Mouse (Mus musculus): ENCODE measurements around the gene Brinp2. TPM values are rescaled to one million over a fixed set of nuclear protein-coding genes. Genes with fewer than 3 reads are reported as not detected.

Brinp2 gene
- polyA plus RNA-seq, 1 experiment from 2014 or later = 0.02 TPM

DNA sequence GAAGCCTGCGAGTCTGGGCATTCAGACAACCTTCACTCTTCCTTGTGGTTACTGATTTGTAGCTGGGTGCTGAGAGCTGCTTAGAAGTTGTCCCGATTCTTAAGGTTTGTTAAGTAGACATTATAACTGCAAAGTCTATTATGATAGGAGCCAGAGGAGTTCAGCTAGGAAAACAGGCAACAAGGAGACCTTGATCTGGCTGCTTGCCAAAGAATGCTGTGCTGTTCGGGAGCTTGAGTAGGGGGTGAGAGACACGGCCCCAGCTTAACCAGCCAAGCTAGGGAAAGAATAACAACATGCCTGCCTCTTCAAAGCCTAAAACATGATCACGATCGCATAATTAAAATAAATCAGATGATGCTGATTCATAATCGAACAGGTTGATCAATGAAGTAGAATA, 59.1 kb downstream of the Brinp2 start:
- no peak overlapping the region for H3K4me3 ChIP-seq (ENCODE audit: low read depth, low read length)
- no peak overlapping the region for H3K9ac ChIP-seq (replicated peaks; ENCODE audit: low read depth)
- ATAC-seq (no peak), DNase-seq (ENCODE audit: low spot score) (no peak)
- H3K9me3 ChIP-seq (ENCODE audit: low read length) = no peaks in the 10 kb centered on the region
- H3K36me3 ChIP-seq (ENCODE audit: insufficient read depth, low read length) = no peaks in the 10 kb centered on the region
- no peak overlapping the region for H3K4me2 ChIP-seq (replicated peaks; ENCODE audit: low read depth, low read length)
- WGBS = 50% methylated on average over 7 of the region's 7 CpGs
- H3K4me1 ChIP-seq (ENCODE audit: insufficient read depth, low read depth, low read length) = no peaks in the 10 kb centered on the region
- H3K27me3 ChIP-seq (replicated peaks; ENCODE audit: insufficient read depth, low read length) = no peaks in the 10 kb centered on the region
- no peak overlapping the region for H3K27ac ChIP-seq (ENCODE audit: low read length)
- no peak for TF ChIP-seq EP300 (IDR thresholded peaks at IDR 0.05)
- TF ChIP-seq CTCF (IDR thresholded peaks at IDR 0.05) = no peak

DNA sequence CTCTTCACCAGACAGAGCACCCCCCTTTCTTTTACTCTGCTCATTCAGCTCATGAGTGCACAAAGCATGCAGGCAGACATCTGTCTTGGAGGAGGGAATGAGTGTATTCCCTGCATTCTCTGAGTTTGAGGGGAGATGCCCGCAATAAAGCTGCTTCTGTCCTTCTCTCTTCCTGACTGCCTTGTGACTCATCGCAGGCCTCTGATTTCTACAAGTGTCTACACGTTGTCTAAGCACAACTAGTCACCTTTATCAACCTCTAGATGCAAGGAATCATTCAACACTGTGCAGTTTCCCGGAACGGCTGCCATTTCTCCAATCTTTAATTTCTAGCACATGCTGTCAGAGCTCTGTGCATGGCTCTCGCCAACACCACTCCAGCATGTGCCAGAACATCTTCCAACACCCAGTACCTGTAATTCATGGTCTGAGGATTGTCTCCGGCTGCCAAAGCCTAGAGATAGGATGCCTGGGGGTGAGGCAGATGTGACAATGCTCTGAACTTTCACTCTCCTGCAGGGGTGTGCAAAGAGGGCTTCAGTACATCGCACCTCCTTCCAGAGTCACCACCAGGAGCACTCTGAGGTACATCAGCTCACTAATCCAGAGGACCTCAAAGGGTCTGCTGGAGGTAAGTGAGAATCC, 59.7 kb downstream of the Brinp2 start:
- H3K9me3 ChIP-seq (ENCODE audit: low read length) = no peaks in the 10 kb centered on the region
- no peaks in the 10 kb centered on the region for H3K36me3 ChIP-seq (ENCODE audit: insufficient read depth, low read length)
- no peak overlapping the region for H3K4me3 ChIP-seq (ENCODE audit: low read depth, low read length)
- H3K4me2 ChIP-seq (replicated peaks; ENCODE audit: low read depth, low read length) = no peak overlapping the region
- H3K27me3 ChIP-seq (replicated peaks; ENCODE audit: insufficient read depth, low read length) = no peaks in the 10 kb centered on the region
- no peaks in the 10 kb centered on the region for H3K4me1 ChIP-seq (ENCODE audit: insufficient read depth, low read depth, low read length)
- WGBS = 67% methylated on average over 8 of the region's 8 CpGs
- no peak for TF ChIP-seq CTCF (IDR thresholded peaks at IDR 0.05)
- TF ChIP-seq EP300 (IDR thresholded peaks at IDR 0.05) = no peak
- H3K9ac ChIP-seq (replicated peaks; ENCODE audit: low read depth) = no peak overlapping the region
- H3K27ac ChIP-seq (ENCODE audit: low read length) = no peak overlapping the region
- ATAC-seq = no peak
- DNase-seq (ENCODE audit: low spot score) = no peak

DNA sequence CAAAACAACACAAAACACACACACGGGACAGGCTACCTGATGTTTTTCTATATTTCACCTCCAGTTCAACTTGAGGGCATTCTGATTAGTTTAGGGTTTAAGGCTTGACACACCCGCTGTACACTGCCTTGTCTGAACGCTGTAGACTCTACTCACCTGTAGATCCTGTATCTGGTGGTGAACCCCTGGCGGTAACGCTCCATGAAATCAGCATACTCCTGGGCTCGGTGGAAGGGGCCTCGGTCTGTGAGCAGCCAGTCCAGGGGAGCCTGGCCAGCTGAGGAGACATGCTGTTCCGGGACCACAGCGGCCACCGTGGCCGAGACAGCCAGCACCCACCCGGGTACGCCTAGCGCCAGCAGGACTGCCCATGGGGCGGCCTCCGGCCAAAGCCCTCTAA, 60.9 kb downstream of the Brinp2 start:
- Histone ChIP-seq H3K36me3 (ENCODE audit: insufficient read depth, low read length) (no peaks in the 10 kb centered on the region), H3K9ac (replicated peaks; ENCODE audit: low read depth) (no peak overlapping the region), H3K27me3 (replicated peaks; ENCODE audit: insufficient read depth, low read length) (no peaks in the 10 kb centered on the region), H3K9me3 (ENCODE audit: low read length) (no peaks in the 10 kb centered on the region), H3K4me3 (ENCODE audit: low read depth, low read length) (no peak overlapping the region), H3K27ac (ENCODE audit: low read length) (no peak overlapping the region), H3K4me2 (replicated peaks; ENCODE audit: low read depth, low read length) (no peak overlapping the region), H3K4me1 (ENCODE audit: insufficient read depth, low read depth, low read length) (no peaks in the 10 kb centered on the region)
- ATAC-seq = no peak
- no peak for DNase-seq (ENCODE audit: low spot score)
- TF ChIP-seq CTCF (IDR thresholded peaks at IDR 0.05) = no peak
- TF ChIP-seq EP300 (IDR thresholded peaks at IDR 0.05) = no peak
- 63% methylated on average over 16 of the region's 16 CpGs for WGBS

DNA sequence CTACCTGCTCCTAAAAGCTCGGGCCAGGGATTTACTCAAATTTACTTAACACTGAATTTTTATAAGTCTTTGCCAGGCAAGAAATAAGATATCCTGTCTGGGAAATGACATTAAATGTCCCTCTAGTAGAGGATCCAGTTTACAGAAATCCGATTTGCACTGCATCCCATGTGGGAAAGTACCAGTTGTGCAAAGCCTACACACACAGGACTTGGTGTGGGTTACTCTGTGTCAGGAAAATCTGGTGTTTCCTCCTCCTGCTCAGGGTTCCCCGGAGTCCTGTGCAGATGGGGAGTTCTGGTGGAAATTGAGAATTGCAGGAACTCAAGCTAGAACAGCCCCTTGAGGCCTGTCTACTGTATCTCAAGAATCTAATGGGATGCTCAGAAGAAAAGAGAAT, 70.9 kb downstream of the Brinp2 start:
- no peaks in the 10 kb centered on the region for H3K9me3 ChIP-seq (ENCODE audit: low read length)
- no peak overlapping the region for H3K4me3 ChIP-seq (ENCODE audit: low read depth, low read length)
- no peaks in the 10 kb centered on the region for H3K4me1 ChIP-seq (ENCODE audit: insufficient read depth, low read depth, low read length)
- 81% methylated on average over 3 of the region's 3 CpGs for WGBS
- TF ChIP-seq EP300 (IDR thresholded peaks at IDR 0.05) (no peak), CTCF (IDR thresholded peaks at IDR 0.05) (no peak)
- H3K27ac ChIP-seq (ENCODE audit: low read length) = no peak overlapping the region
- H3K4me2 ChIP-seq (replicated peaks; ENCODE audit: low read depth, low read length) = no peak overlapping the region
- no peak overlapping the region for H3K9ac ChIP-seq (replicated peaks; ENCODE audit: low read depth)
- H3K27me3 ChIP-seq (replicated peaks; ENCODE audit: insufficient read depth, low read length) = no peaks in the 10 kb centered on the region
- no peaks in the 10 kb centered on the region for H3K36me3 ChIP-seq (ENCODE audit: insufficient read depth, low read length)
- no peak for DNase-seq (ENCODE audit: low spot score)
- no peak for ATAC-seq

DNA sequence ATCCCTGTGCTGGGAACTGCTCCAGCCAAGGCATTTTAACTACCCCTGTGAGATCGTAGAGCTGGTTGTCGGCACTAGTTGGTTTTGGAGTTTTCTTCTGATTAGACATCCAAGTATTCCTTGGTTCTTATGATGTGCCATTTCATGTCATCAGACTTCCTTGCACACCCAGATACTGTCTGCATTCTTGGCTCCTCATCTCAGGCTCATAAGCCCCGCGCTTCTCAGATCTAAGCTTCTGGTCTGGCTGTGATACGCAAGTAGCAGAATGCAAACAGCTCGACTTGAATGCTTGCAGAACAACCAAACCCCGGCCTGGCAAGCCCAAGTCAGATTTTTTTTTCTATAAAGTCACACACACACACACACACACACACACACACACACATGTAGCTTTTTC, 72.3 kb downstream of the Brinp2 start:
- H3K36me3 ChIP-seq (ENCODE audit: insufficient read depth, low read length) = no peaks in the 10 kb centered on the region
- H3K27ac ChIP-seq (ENCODE audit: low read length) = no peak overlapping the region
- H3K4me1 ChIP-seq (ENCODE audit: insufficient read depth, low read depth, low read length) = no peaks in the 10 kb centered on the region
- ATAC-seq = no peak
- no peak for DNase-seq (ENCODE audit: low spot score)
- 62% methylated on average over 7 of the region's 7 CpGs for WGBS
- TF ChIP-seq CTCF (IDR thresholded peaks at IDR 0.05) = no peak
- TF ChIP-seq EP300 (IDR thresholded peaks at IDR 0.05) = no peak
- H3K4me3 ChIP-seq (ENCODE audit: low read depth, low read length) = no peak overlapping the region
- H3K9ac ChIP-seq (replicated peaks; ENCODE audit: low read depth) = no peak overlapping the region
- H3K27me3 ChIP-seq (replicated peaks; ENCODE audit: insufficient read depth, low read length) = no peaks in the 10 kb centered on the region
- H3K9me3 ChIP-seq (ENCODE audit: low read length) = no peaks in the 10 kb centered on the region
- H3K4me2 ChIP-seq (replicated peaks; ENCODE audit: low read depth, low read length) = no peak overlapping the region

DNA sequence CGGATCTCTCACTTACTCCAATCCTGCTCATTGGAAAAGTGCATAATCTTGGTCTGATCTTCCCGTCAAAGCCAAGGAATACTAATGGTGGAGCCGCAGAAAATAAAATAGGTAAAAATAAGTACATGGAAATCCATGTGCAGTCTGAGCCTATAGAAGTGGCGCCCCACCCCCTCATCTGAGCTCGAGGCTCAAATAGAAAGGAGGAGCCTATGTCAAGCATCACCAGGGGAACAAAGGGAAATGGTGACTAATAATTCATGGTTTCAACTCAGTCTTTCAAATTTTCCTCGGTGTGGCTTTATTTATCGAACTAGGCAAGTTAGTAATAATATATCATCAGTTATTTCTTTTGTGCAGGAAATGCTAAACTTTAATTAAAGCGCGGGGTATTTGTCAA, 84.1 kb downstream of the Brinp2 start:
- H3K9ac ChIP-seq (replicated peaks; ENCODE audit: low read depth) = no peak overlapping the region
- H3K9me3 ChIP-seq (ENCODE audit: low read length) = no peaks in the 10 kb centered on the region
- ATAC-seq = no peak
- DNase-seq (ENCODE audit: low spot score) = no peak
- no peak overlapping the region for H3K4me3 ChIP-seq (ENCODE audit: low read depth, low read length)
- no peak overlapping the region for H3K27ac ChIP-seq (ENCODE audit: low read length)
- 77% methylated on average over 9 of the region's 9 CpGs for WGBS
- TF ChIP-seq EP300 (IDR thresholded peaks at IDR 0.05) = no peak
- TF ChIP-seq CTCF (IDR thresholded peaks at IDR 0.05) = no peak
- no peaks in the 10 kb centered on the region for H3K4me1 ChIP-seq (ENCODE audit: insufficient read depth, low read depth, low read length)
- no peaks in the 10 kb centered on the region for H3K27me3 ChIP-seq (replicated peaks; ENCODE audit: insufficient read depth, low read length)
- no peaks in the 10 kb centered on the region for H3K36me3 ChIP-seq (ENCODE audit: insufficient read depth, low read length)
- H3K4me2 ChIP-seq (replicated peaks; ENCODE audit: low read depth, low read length) = no peak overlapping the region
